Mouse (Mus musculus) brown adipose tissue, adult 24 weeks (tissue): ENCODE results near the gene Phgr1. TPM values are rescaled to one million over a fixed set of nuclear protein-coding genes. Genes with fewer than 3 reads are reported as not detected.

Source experiments
- H3K27ac ChIP-seq: fragments of 200-500 bp; replicated peaks from 2 replicates; pipeline ENCODE4 v1.5.1; 2012; ENCODE audit warnings: low read depth, mild to moderate bottlenecking, low read length
- H3K4me1 ChIP-seq: fragments of 200-500 bp; 2 replicates; pipeline ENCODE4 v1.6.1; 2012; ENCODE audit warnings: low read length, mixed read lengths; ENCODE audit not compliant: control insufficient read depth, insufficient read depth, insufficient read length
- H3K4me3 ChIP-seq: fragments of 200-500 bp; 2 replicates; pipeline ENCODE4 v1.5.1; 2012; ENCODE audit warnings: low read depth, mild to moderate bottlenecking, low read length, moderate library complexity; ENCODE audit not compliant: insufficient read depth
- polyA plus RNA-seq: library from polyadenylated mRNA; stranded (reverse); fragments of >200 nt; gene quantifications from 2 replicates; pipeline ENCODE4 v1.2.4, GENCODE M21; 2012; ENCODE audit not compliant: missing spikeins, insufficient read depth, insufficient read length

Phgr1 gene
- polyA plus RNA-seq, 1 experiment: not detected

DNA sequence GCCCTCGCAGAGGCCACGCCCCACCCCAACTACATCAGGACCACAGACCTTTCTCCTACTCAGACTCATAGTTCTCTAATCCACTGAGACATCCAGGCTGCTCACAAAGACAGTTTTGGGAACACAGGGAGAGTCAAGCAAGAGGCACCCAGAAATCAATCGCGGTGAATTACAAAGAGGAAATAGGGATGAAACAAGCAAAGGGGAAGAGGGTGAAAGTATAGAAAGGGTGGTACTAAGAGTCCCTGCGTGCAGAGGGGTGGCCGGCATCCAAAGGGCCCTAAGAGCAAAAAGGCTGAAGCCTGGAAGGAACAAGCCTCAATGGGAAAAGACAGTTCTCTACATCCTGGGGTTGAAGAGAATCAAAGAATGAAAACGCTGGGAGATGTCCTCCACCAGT lies 27.9 kb upstream of the Phgr1 start:
- peak overlapping the region; percentile 95; the same call in 1 of the 2 replicates for H3K4me3 ChIP-seq
- peak overlapping the region; percentile 43 for H3K27ac ChIP-seq

DNA sequence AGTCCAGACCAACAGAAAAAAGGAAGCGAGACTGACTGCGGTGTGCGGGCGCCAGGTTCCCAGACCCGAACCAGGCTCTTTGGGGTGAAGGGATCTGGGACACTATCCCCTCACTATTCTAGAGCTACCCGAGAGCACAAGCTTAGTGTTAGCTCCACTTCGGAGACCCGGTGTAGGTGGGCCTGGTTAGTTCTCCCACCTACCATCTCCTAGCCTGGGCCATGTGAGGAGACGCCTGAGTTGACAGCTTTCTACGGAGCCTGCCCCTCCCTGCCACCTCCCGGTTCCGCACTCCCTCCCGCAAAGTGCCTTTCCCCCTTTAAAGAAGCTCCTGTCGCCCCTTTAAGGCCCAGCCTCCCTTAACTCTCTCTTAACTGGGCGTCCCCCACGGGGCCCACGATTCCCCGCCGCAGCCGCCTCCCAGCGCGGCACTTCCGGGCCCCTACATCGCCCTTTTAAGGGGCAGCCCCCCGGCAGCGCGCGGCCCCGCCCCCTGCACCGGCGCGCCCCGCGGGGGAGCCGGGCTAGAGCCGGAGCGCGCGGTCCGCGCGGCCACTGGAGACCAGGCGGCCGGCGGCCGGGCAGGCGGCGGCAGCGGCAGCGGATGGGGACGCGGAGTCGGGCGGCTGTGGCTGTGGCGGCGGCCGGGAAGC lies 27.2 kb upstream of the Phgr1 start, which contains the start of gene Inafm2:
TSS of gene Inafm2 (plus strand) at position 527 of the 653 bp plus-strand sequence.
- Histone ChIP-seq H3K4me1 (peaks cover 5% of the 10 kb centered on the region; the same call in 1 of the 2 replicates), H3K27ac (peak within 1 kb of the TSS; percentile 65), H3K4me3 (peak within 1 kb of the TSS; percentile 95)

More for the DNA sequence above, 27.9 kb upstream of the Phgr1 start:
- H3K4me1 ChIP-seq: peaks cover 5% of the 10 kb centered on the region; the same call in 1 of the 2 replicates

DNA sequence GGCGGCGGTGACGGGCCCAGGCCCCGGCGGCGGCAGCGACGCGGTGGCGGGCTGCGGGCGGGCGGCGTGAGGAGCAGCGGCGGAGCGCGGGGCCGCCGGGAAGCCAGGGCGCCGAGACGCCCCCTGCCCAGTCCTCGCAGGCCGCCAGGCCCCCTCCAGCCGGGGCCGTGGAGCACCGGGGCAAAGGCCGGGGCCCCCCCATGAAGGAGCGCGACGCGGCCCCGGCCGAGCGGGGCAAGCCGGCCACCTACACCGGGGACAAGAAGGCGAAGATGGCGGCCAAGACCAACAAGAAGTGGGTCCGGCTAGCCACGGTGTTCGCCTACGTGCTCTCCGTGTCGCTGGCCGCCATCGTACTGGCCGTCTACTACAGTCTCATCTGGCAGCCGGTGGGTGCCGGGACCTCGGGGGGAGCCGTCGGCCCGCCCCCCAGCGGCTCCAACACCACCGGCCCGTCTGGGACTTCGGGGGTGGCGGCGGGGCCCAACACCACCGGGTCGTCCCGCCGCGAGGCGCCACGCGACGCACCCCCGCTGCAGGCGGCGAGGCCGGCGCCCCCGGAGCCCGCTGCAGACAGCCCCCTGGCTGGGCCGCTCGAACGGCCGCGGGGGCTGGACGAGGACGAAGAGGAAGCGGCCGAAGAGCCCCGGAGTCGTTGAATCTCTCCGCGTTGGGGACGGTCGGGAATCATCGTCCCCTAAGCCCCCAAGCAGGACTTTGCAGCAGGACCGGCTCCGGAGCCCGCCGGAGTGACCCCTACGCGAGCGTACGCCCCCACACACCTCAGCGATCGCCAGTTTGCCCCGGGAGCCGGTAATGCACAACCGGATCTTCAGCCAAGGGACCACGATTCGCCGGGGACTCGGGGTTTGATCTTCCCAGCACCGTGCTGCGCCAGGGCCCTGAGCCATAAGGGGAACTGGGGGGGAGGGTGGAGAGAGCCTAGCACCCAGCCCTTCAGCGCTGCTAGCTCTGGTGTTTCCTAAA lies 26.4 kb upstream of the Phgr1 start:
- H3K4me3 ChIP-seq: peak overlapping the region; percentile 95
- H3K27ac ChIP-seq: peak overlapping the region; percentile 65
- H3K4me1 ChIP-seq: peaks cover 5% of the 10 kb centered on the region; the same call in 1 of the 2 replicates

DNA sequence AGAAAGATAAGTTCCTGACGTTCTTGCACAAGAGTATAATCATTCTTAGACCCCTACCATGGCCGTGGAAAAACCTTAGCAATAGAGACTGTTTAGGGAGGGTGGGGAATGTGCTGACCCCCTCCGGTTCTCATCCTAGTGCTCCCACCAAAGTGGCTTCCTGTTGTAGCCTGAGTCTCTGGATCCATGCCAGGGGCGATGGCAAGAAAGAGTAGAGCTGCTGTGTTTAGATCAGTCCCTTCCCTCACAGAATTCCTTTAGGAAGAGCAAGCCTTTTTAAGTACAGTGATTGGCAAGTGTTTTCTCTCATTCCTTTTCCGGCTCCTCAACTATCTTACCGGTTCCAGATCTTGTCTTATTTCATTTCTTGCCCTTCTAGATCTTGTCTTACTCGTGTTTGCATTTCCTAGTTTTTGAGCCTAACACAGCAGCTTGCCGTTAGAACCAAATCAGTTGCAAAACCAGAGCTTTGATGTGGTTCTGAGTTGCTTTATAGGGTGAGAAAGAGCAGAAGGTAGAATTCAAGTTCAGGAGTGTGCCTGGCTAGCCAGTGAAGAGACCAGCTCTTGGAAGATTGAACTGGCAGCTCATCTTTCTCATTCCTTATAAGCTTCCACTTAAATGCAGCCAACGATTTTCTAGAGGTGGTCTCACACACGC lies 25.1 kb upstream of the Phgr1 start:
- peak overlapping the region; percentile 95 for H3K4me3 ChIP-seq
- H3K27ac ChIP-seq: no peak overlapping the region
- H3K4me1 ChIP-seq: peaks cover 5% of the 10 kb centered on the region; the same call in 1 of the 2 replicates

DNA sequence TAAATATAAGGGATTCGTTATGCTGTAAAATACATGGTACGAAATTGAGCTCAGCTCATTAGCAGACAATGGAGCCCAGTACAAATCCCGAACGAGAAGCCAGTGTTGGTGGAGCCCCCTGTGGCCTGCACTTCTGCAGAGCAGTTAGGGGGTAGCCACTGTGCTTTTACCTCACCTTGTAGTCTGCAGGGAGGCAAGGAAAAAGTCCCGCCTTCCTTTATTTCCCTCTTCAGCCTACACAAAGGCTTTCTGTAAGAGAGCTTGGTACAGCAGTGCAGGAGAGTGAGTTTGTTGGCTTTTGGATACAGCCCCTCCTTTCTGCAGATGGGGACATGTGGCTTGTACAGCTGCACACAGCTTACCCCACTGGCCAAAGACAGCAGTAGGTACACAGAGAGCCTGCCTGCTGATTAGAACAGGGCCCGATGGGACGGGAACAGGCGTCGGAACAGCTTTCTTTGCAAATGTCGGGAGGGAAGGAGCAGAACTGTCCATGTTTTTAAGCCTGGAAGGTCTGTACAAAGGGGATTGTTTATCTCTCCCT lies 23.2 kb upstream of the Phgr1 start:
- Histone ChIP-seq H3K27ac (no peak overlapping the region), H3K4me3 (no peak overlapping the region), H3K4me1 (peaks cover 3% of the 10 kb centered on the region; the same call in 1 of the 2 replicates)

DNA sequence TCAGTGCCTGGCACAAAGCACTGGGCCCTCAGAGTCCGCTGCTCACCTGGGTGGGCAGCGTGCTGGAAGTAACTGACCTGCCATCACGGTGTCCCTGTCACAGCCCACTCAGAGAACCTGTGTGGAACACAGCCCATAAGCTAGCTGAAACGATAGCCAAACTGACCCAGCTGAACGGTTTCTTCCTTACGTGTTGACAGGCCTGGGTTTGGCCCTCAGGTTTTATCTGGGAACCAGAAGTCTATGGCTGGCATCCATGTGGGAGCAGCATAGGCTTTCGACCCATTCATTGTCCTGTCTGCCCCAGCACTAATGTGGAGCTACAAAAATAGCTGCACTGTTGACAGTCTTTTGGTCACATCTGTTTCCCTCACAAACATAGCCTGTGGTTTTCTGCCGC lies 22.1 kb upstream of the Phgr1 start:
- H3K27ac ChIP-seq: no peak overlapping the region
- H3K4me1 ChIP-seq: no peaks in the 10 kb centered on the region
- H3K4me3 ChIP-seq: no peak overlapping the region

DNA sequence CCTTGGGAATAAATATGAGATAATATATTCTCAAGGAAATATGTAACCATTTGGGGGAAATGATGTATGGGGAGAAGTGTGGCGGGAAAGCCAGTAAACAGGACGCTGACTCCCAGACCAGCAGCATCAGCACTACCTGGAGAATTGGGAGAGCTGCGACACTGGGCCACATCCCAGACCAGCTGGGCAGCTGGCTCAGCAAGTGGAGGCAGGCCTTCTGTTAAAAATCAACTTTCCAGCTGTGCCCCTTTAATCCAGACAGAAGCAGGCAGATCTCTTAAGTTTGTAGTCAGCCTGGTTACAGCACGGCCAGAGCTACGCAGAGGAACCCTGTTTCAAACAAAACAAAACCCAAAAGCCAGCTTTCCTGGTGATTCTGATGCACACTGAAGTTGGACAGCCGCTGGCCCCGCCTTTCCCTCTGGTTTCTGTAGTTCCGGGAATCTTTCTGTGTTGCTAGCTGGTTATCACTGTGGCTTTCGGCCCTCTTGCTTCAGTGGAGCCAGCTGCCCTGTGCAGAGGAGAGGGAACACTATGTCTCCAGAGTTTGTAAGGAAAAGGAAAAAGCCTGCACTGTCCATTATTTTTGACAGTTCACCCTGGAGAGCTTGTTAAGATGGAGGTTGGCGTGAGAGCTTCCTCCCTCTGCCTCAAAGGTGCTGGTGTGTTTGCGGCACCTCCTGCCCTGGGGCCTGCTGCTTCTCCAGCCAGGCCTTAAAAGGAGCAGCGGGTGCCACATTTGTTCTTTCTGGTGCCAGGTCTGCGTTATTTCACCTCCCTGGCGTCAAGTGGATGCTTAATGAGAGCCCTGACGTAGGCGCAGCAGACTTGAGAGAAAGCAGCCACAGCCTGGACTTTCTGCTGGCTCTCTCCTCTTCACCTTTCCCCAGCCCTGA lies 20.4 kb upstream of the Phgr1 start:
- Histone ChIP-seq H3K4me1 (peaks cover 2% of the 10 kb centered on the region; the same call in 1 of the 2 replicates), H3K27ac (no peak overlapping the region)

DNA sequence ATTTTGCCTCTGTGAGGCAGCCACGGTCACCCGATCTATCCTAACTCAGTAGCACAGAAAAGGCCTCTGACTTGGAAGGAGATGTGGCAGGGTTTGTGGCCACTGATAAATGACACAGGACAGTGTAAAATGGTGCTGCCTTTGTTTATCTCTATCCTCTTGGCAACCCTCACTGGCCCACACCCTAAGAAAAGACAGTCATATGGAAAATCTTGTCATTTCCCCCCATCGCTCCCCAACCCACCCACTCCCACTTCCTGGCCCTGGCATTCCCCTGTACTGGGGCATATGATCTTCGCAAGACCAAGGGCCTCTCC lies 19.8 kb upstream of the Phgr1 start:
- H3K4me3 ChIP-seq: no peak overlapping the region
- H3K4me1 ChIP-seq: peaks cover 3% of the 10 kb centered on the region; the same call in 1 of the 2 replicates
- H3K27ac ChIP-seq: no peak overlapping the region

More for the DNA sequence above, 20.4 kb upstream of the Phgr1 start:
- H3K4me3 ChIP-seq: no peak overlapping the region

DNA sequence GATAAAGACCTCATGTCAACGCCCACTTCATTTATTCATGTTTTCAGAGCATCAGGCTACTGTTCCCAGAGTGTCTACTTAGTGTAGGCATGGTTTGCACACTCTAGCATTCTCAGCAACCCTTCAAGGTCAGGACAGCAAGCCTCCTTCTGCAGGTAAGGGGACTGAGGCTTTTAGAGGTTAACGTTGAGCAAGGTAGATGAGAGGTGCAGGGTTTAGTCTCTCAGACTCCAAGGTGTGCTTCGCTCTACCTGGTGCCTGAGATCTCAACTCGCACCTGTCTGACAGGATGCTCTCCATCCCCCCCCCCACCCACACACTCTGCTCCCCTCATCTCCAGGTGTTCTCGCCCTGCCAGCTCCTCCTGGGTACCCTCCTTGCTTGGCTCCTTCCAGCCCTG lies 18.4 kb upstream of the Phgr1 start:
- no peak overlapping the region for H3K4me3 ChIP-seq
- H3K27ac ChIP-seq: no peak overlapping the region
- H3K4me1 ChIP-seq: peaks cover 7% of the 10 kb centered on the region; the same call in 1 of the 2 replicates

DNA sequence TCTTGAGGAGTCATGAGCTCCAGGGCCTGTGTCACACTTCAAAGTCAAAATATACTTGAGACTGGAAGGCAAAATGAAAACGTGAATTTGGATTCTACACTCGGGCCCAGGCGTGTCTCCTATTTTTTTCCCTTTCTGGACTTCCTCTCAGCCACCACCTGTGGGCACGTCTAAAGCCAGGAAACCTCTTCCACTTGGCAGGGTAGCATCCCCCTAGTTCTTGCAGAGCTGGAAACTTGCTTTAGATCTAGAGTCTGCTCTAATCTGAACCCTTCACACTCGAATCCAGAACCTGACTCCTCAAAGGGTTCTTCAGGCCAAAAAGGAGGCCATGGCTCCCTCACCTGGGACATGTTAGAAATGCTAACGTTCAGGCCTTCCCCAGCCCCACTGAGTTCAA lies 17.2 kb upstream of the Phgr1 start:
- Histone ChIP-seq H3K4me1 (peaks cover 12% of the 10 kb centered on the region; the same call in 1 of the 2 replicates), H3K4me3 (no peak overlapping the region), H3K27ac (no peak overlapping the region)

DNA sequence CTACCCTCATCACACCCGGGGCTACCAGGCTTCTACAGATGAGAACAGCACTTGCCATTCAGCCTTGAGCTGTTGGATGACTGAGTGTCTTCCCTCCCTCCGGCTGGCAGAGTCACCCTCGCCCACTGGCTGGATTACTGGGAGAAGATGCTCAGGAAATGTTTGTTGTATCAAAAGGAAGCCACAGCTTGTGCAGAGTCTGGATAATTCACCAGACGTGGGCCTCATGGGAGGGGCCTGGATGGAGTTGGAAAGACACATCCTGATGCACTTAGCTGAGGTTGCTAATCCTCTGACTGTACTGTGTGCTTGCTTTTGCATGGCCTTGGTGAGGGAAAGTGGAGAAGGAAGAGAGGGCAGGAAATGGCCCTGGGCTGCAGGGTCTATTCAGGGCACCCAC lies 16.5 kb upstream of the Phgr1 start:
- Histone ChIP-seq H3K4me3 (no peak overlapping the region), H3K4me1 (peaks cover 15% of the 10 kb centered on the region), H3K27ac (no peak overlapping the region)

DNA sequence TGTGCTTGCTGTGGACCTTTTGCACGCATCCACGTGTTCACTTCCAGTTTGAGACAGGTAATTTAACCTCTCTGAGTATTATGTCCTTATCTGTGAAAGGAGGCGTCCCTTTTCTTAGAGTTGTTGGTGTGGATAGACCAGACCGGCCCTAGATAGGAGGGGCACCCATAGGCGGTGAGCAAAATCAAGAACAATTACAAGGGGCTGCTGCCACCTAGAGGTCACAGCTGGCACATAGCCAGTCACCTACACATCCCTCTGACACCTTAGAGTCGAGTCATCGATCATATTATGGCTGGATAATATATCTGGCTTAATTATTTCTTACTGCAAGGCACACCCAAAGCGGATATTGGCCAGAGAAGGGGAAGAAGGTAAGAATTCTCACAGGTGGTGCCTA lies 12.7 kb upstream of the Phgr1 start:
- Histone ChIP-seq H3K27ac (no peak overlapping the region), H3K4me3 (no peak overlapping the region), H3K4me1 (peaks cover 28% of the 10 kb centered on the region)

DNA sequence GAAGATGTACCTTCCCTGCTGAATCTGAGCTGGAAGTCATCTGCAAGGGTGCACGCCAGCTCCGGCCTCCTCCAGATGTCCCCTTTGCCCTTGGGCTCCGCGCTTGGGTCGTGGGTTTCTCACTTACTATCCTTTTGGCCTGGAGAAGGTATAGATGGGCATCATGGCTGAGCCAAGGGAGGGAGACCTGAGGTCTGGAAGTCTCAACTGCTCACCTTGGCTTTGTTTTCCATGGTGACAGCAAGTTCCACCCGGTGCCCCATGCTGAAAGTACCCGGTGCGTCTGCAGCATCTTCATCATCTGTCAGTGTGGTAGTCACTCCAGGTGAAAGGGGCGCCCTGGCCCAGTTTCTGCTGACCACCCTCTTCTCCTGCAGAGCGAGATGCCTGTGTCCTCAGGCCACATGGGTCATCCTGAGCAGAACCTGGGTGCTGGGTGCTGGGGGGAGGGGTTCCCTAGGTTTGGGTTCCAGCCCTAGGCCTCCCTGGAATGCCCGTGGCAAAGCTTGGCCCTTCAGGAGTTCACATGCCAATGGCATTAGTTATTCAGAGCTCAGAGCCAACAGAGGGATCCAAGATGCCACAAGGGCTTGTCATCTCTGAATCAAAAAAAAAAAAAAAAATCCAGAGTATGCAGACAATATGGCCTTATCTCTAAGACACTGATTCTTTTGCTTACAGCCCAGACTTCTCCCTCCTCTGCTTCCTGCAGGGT lies 12.1 kb upstream of the Phgr1 start:
- peak overlapping the region; percentile 96 for H3K27ac ChIP-seq
- peaks cover 28% of the 10 kb centered on the region for H3K4me1 ChIP-seq
- no peak overlapping the region for H3K4me3 ChIP-seq
